Mouse (Mus musculus) liver, adult 2 months (tissue): ENCODE results near the gene Galnt2. TPM values are rescaled to one million over a fixed set of nuclear protein-coding genes. Genes with fewer than 3 reads are reported as not detected.

ENCODE experiments used
- DNase-seq: peaks from one replicate; pipeline ENCODE4 v3.0.0-alpha.2; 2011; ENCODE audit warnings: low read depth, low spot score; ENCODE audit errors: extremely low read depth
- H3K27ac ChIP-seq: fragments of 200-500 bp; replicated peaks from 2 replicates; pipeline ENCODE4 v1.5.1; 2012; ENCODE audit warnings: low read depth, mild to moderate bottlenecking, control low read depth, inconsistent platforms, low read length; ENCODE audit not compliant: insufficient read depth
- H3K27me3 ChIP-seq: fragments of 200-500 bp; 2 replicates; pipeline ENCODE4 v1.6.1; 2012; ENCODE audit warnings: mild to moderate bottlenecking, moderate library complexity, low read length, inconsistent platforms; ENCODE audit not compliant: control insufficient read depth, insufficient read depth
- H3K36me3 ChIP-seq: fragments of 200-500 bp; 2 replicates; pipeline ENCODE4 v1.6.1; 2012; ENCODE audit warnings: low read length, inconsistent platforms; ENCODE audit not compliant: control insufficient read depth, insufficient read depth
- H3K4me1 ChIP-seq: fragments of 200-500 bp; 2 replicates; pipeline ENCODE4 v1.6.1; 2011; ENCODE audit warnings: low read length; ENCODE audit not compliant: control insufficient read depth, insufficient read depth
- H3K4me3 ChIP-seq: fragments of 200-500 bp; 2 replicates; pipeline ENCODE4 v1.5.1; 2011; ENCODE audit warnings: low read depth, mild to moderate bottlenecking, control low read depth, low read length, moderate library complexity; ENCODE audit not compliant: insufficient read depth
- H3K79me2 ChIP-seq: fragments of 200-500 bp; 2 replicates; pipeline ENCODE4 v1.6.1; 2012; ENCODE audit warnings: inconsistent platforms, mild to moderate bottlenecking, low read length, moderate library complexity; ENCODE audit not compliant: control insufficient read depth, insufficient read depth
- H3K9ac ChIP-seq: fragments of 200-500 bp; 2 replicates; pipeline ENCODE4 v1.6.1; 2012; ENCODE audit warnings: low read depth, mild to moderate bottlenecking, control low read depth, inconsistent platforms, low read length
- CTCF ChIP-seq: fragments of 200-500 bp; IDR thresholded peaks from 2 replicates; pipeline ENCODE4 v1.5.1; 2011; ENCODE audit warnings: low read depth, low read length, control low read depth
- POLR2A ChIP-seq: fragments of 200-500 bp; IDR thresholded peaks from 2 replicates; pipeline ENCODE4 v1.6.1; 2011; ENCODE audit warnings: low read length, control low read depth; ENCODE audit not compliant: insufficient read depth; ENCODE audit errors: extremely low read depth
- WGBS: fragments of 180-500 bp; shearing (Covaris S2); methylation state at CpG from one replicate; pipeline ENCODE4 v1.1.7; 2018; 5-methylcytosine and 5-hydroxymethylcytosine counted together
- polyA plus RNA-seq: library from polyadenylated mRNA; depleted of rRNA; stranded (reverse); fragments of >200 nt; gene quantifications from 2 replicates; pipeline ENCODE4 v1.2.3, GENCODE M21; 2012
- total RNA-seq: library from RNA; depleted of rRNA; stranded (reverse); fragments of >200 nt; gene quantifications from 2 replicates; pipeline ENCODE4 v1.2.3, GENCODE M21; 2014

Galnt2 gene
- total and polyA plus RNA-seq, 2 experiments: 7.3 to 9.3 TPM

- Histone ChIP-seq H3K36me3 (no peaks in the 10 kb centered on the region), H3K9ac (peak overlapping the region; percentile 47), H3K4me1 (peaks cover 50% of the 10 kb centered on the region), H3K4me3 (peak overlapping the region; percentile 38), H3K79me2 (peaks cover 63% of the 10 kb centered on the region), H3K27me3 (no peaks in the 10 kb centered on the region), H3K27ac (peak overlapping the region; percentile 91)
- DNase-seq: peak; percentile 96
- TF ChIP-seq CTCF (no peak), POLR2A (no peak)
- 18% methylated on average over 24 of the region's 24 CpGs for WGBS
Observed at GRCm38 (mm10) chr8:124277951-124278910, 47.0 kb downstream of the Galnt2 start.

GRCm38 (mm10) chr8:124278956-124279689, 47.9 kb downstream of the Galnt2 start:
- Histone ChIP-seq H3K9ac (peak overlapping the region; percentile 55), H3K4me1 (peaks cover 42% of the 10 kb centered on the region), H3K36me3 (no peaks in the 10 kb centered on the region), H3K27me3 (no peaks in the 10 kb centered on the region), H3K79me2 (peaks cover 55% of the 10 kb centered on the region), H3K27ac (peak overlapping the region; percentile 91), H3K4me3 (peak overlapping the region; percentile 13)
- peak; percentile 97 for DNase-seq
- TF ChIP-seq POLR2A (no peak), CTCF (no peak)
- WGBS: 23% methylated on average over 7 of the region's 7 CpGs

- Histone ChIP-seq H3K4me1 (peaks cover 42% of the 10 kb centered on the region), H3K27me3 (no peaks in the 10 kb centered on the region), H3K9ac (peak overlapping the region; percentile 55), H3K36me3 (no peaks in the 10 kb centered on the region), H3K79me2 (peaks cover 50% of the 10 kb centered on the region), H3K27ac (peak overlapping the region; percentile 80), H3K4me3 (no peak overlapping the region)
- TF ChIP-seq CTCF (no peak), POLR2A (no peak)
- WGBS: 77% methylated on average over 5 of the region's 5 CpGs
- no peak for DNase-seq
Observed at GRCm38 (mm10) chr8:124279690-124279985, 48.4 kb downstream of the Galnt2 start.

- Histone ChIP-seq H3K27ac (no peak overlapping the region), H3K36me3 (no peaks in the 10 kb centered on the region), H3K4me3 (no peak overlapping the region), H3K27me3 (no peaks in the 10 kb centered on the region), H3K79me2 (peaks cover 35% of the 10 kb centered on the region), H3K9ac (no peak overlapping the region), H3K4me1 (peaks cover 45% of the 10 kb centered on the region)
- TF ChIP-seq CTCF (no peak), POLR2A (no peak)
- 42% methylated on average over 11 of the region's 11 CpGs for WGBS
- DNase-seq: no peak
Observed at GRCm38 (mm10) chr8:124281700-124282541, 50.7 kb downstream of the Galnt2 start.

- WGBS: 57% methylated on average over 12 of the region's 12 CpGs
- Histone ChIP-seq H3K4me1 (peaks cover 37% of the 10 kb centered on the region), H3K9ac (no peak overlapping the region), H3K36me3 (no peaks in the 10 kb centered on the region), H3K79me2 (peaks cover 41% of the 10 kb centered on the region), H3K27me3 (no peaks in the 10 kb centered on the region), H3K4me3 (no peak overlapping the region), H3K27ac (no peak overlapping the region)
- TF ChIP-seq CTCF: no peak
- no peak for TF ChIP-seq POLR2A
- no peak for DNase-seq
Observed at GRCm38 (mm10) chr8:124282878-124283630, 51.9 kb downstream of the Galnt2 start.
